Mouse (Mus musculus) E14TG2a.4 (cell line): ENCODE results near the gene Gm20388.

Source experiments
- CTCF ChIP-seq: conservative IDR thresholded peaks from 2 replicates; pipeline ENCODE4 v1.5.1; 2014; ENCODE audit warnings: low read length
- NANOG ChIP-seq: IDR thresholded peaks from 2 replicates; pipeline ENCODE4 v1.6.1; 2014; ENCODE audit warnings: borderline replicate concordance, low read length, mixed read lengths
- POU5F1 ChIP-seq: IDR thresholded peaks from 2 replicates; pipeline ENCODE4 v1.6.1; 2014; ENCODE audit warnings: low read length, borderline replicate concordance

GRCm38 (mm10) chr8:120620441-120620840 is 709.8 kb downstream of the Gm20388 start:
- TF ChIP-seq CTCF (no peak), NANOG (no peak), POU5F1 (no peak)
